Mouse (Mus musculus) CH12.LX (cell line): ENCODE measurements at regions not wholly inside any gene's neighbourhood (a gene's known extent, or its start where the extent isn't known, plus 50 kb on each side); places are given as distances from the start of the nearest gene placed in this dataset.

Experiments
- DNase-seq: peaks from one replicate; pipeline ENCODE4 v3.0.0-alpha.2; 2013; ENCODE audit errors: extremely low read depth
- H3K27ac ChIP-seq: 2 replicates; pipeline ENCODE4 v1.5.1; 2012; ENCODE audit warnings: low read depth, mild to moderate bottlenecking, control low read depth, moderate library complexity; ENCODE audit not compliant: insufficient read depth
- H3K27me3 ChIP-seq: replicated peaks from 2 replicates; pipeline ENCODE3; 2012; ENCODE audit warnings: inconsistent platforms
- H3K36me3 ChIP-seq, 2 experiments: replicated peaks in 1 of 2; 2 replicates each; pipeline versions ENCODE3 to v1.6.1; 2012; ENCODE audit warnings: inconsistent platforms in 1 of 2, low read length in 1 of 2, mild to moderate bottlenecking in 1 of 2, mixed read lengths in 1 of 2, moderate library complexity in 1 of 2; ENCODE audit not compliant: control insufficient read depth in 1 of 2, insufficient read depth in 1 of 2
- H3K4me1 ChIP-seq, 2 experiments: 2 replicates each; pipeline ENCODE4 v1.6.1; 2012; ENCODE audit warnings: inconsistent platforms in 1 of 2, moderate library complexity in 1 of 2; ENCODE audit not compliant: insufficient read depth in 2 of 2, control insufficient read depth in 1 of 2
- H3K4me2 ChIP-seq: 2 replicates; pipeline ENCODE4 v1.6.1; 2012; ENCODE audit warnings: low read depth, mild to moderate bottlenecking, control low read depth; ENCODE audit not compliant: poor library complexity, insufficient read depth, severe bottlenecking
- H3K4me3 ChIP-seq, 3 experiments: fragments of 150-350 bp in 1 of 3; sonication (generic) in 1 of 3; replicated peaks in 1 of 3; 2 replicates each; pipeline versions ENCODE3 to v1.5.1; 2011 to 2012; ENCODE audit warnings: low read depth in 2 of 3, low read length in 2 of 3, mild to moderate bottlenecking in 2 of 3, moderate library complexity in 2 of 3, control low read depth in 1 of 3, improper control_type of control experiment in 1 of 3, inconsistent platforms in 1 of 3, mixed read lengths in 1 of 3; ENCODE audit not compliant: poor library complexity in 1 of 3
- H3K79me2 ChIP-seq: replicated peaks from 2 replicates; pipeline ENCODE4 v1.6.1; 2012; ENCODE audit warnings: mild to moderate bottlenecking, moderate library complexity; ENCODE audit not compliant: control insufficient read depth, poor library complexity, insufficient read depth, severe bottlenecking; ENCODE audit errors: extremely low read depth
- H3K9ac ChIP-seq: 2 replicates; pipeline ENCODE4 v1.6.1; 2012; ENCODE audit warnings: low read depth, mild to moderate bottlenecking, control low read depth, moderate library complexity; ENCODE audit not compliant: insufficient read depth
- H3K9me3 ChIP-seq: replicated peaks from 2 replicates; pipeline ENCODE3; 2012; ENCODE audit warnings: low read length, inconsistent platforms, mixed read lengths
- BHLHE40 ChIP-seq: IDR thresholded peaks from 2 replicates; pipeline ENCODE4 v1.6.1; 2011; ENCODE audit warnings: mild to moderate bottlenecking, low read depth, low read length, improper control_type of control experiment
- CHD1 ChIP-seq: IDR thresholded peaks from 2 replicates; pipeline ENCODE4 v1.6.1; 2012; ENCODE audit warnings: low read depth, low read length, improper control_type of control experiment, inconsistent platforms
- CHD2 ChIP-seq: IDR thresholded peaks from 2 replicates; pipeline ENCODE4 v1.6.1; 2011; ENCODE audit warnings: low read length, improper control_type of control experiment
- CTCF ChIP-seq, 2 experiments: IDR thresholded peaks in 1 of 2; conservative IDR thresholded peaks in 1 of 2; 2 replicates each; pipeline ENCODE4 v1.5.1; 2011 to 2012; ENCODE audit warnings: low read depth in 2 of 2, low read length in 2 of 2, improper control_type of control experiment in 1 of 2, inconsistent platforms in 1 of 2, mild to moderate bottlenecking in 1 of 2, moderate library complexity in 1 of 2
- EP300 ChIP-seq: IDR thresholded peaks from 2 replicates; pipeline ENCODE4 v1.6.1; 2011; ENCODE audit warnings: low read length, improper control_type of control experiment
- HCFC1 ChIP-seq: IDR thresholded peaks from 2 replicates; pipeline ENCODE4 v1.6.1; 2012; ENCODE audit warnings: low read depth, mild to moderate bottlenecking, inconsistent platforms, low read length, improper control_type of control experiment
- IRF4 ChIP-seq: IDR thresholded peaks from 2 replicates; pipeline ENCODE4 v1.6.1; 2014; ENCODE audit warnings: low read depth, mild to moderate bottlenecking, inconsistent platforms, low read length, improper control_type of control experiment
- JUN ChIP-seq: IDR thresholded peaks from 2 replicates; pipeline ENCODE4 v1.6.1; 2011; ENCODE audit warnings: low read depth, mild to moderate bottlenecking, low read length, improper control_type of control experiment, moderate library complexity; ENCODE audit not compliant: insufficient read depth
- JUND ChIP-seq: conservative IDR thresholded peaks from 2 replicates; pipeline ENCODE4 v1.6.1; 2011; ENCODE audit warnings: low read depth, low read length, improper control_type of control experiment
- KAT2A ChIP-seq: IDR thresholded peaks from 2 replicates; pipeline ENCODE4 v1.6.1; 2012; ENCODE audit warnings: low read length, improper control_type of control experiment, inconsistent platforms; ENCODE audit not compliant: insufficient replicate concordance
- MAFK ChIP-seq: IDR thresholded peaks from 2 replicates; pipeline ENCODE4 v1.6.1; 2011; ENCODE audit warnings: low read length, improper control_type of control experiment; ENCODE audit not compliant: insufficient replicate concordance
- MAX ChIP-seq: IDR thresholded peaks from 2 replicates; pipeline ENCODE4 v1.6.1; 2011; ENCODE audit warnings: low read length, improper control_type of control experiment
- MEF2A ChIP-seq: IDR thresholded peaks from 2 replicates; pipeline ENCODE4 v1.6.1; 2014; ENCODE audit warnings: low read depth, mild to moderate bottlenecking, inconsistent platforms, low read length, improper control_type of control experiment, borderline replicate concordance
- NRF1 ChIP-seq: IDR thresholded peaks from 2 replicates; pipeline ENCODE4 v1.6.1; 2014; ENCODE audit warnings: low read depth, mild to moderate bottlenecking, inconsistent platforms, low read length, improper control_type of control experiment, moderate library complexity
- PAX5 ChIP-seq: IDR thresholded peaks from 2 replicates; pipeline ENCODE4 v1.6.1; 2012; ENCODE audit warnings: low read length, inconsistent platforms, mixed read lengths
- POLR2A ChIP-seq: IDR thresholded peaks from 2 replicates; pipeline ENCODE4 v1.6.1; 2011; ENCODE audit warnings: low read depth, mild to moderate bottlenecking, improper control_type of control experiment, low read length
- RAD21 ChIP-seq: IDR thresholded peaks from 2 replicates; pipeline ENCODE4 v1.6.1; 2011; ENCODE audit warnings: low read depth, mild to moderate bottlenecking, low read length, improper control_type of control experiment, moderate library complexity
- SIN3A ChIP-seq: IDR thresholded peaks from 2 replicates; pipeline ENCODE4 v1.6.1; 2012; ENCODE audit warnings: low read length, improper control_type of control experiment, inconsistent platforms
- SMC3 ChIP-seq: IDR thresholded peaks from 2 replicates; pipeline ENCODE4 v1.6.1; 2011; ENCODE audit warnings: low read depth, low read length, improper control_type of control experiment
- TBP ChIP-seq: conservative IDR thresholded peaks from 2 replicates; pipeline ENCODE4 v1.6.1; 2011; ENCODE audit warnings: low read depth, low read length, improper control_type of control experiment
- UBTF ChIP-seq: IDR thresholded peaks from 2 replicates; pipeline ENCODE4 v1.6.1; 2012; ENCODE audit warnings: low read depth, mild to moderate bottlenecking, inconsistent platforms, low read length, improper control_type of control experiment, moderate library complexity
- ZC3H11A ChIP-seq: IDR thresholded peaks from 2 replicates; pipeline ENCODE4 v1.6.1; 2012; ENCODE audit warnings: low read depth, mild to moderate bottlenecking, inconsistent platforms, low read length, improper control_type of control experiment
- ZNF384 ChIP-seq: IDR thresholded peaks from 2 replicates; pipeline ENCODE4 v1.6.1; 2012; ENCODE audit warnings: low read depth, low read length, improper control_type of control experiment, inconsistent platforms
- dilution Hi-C: fragments of 300-500 bp; cut with MboI; formaldehyde crosslinking; loops from 2 replicates; pipeline ENCODE4 v1.14.3; 2020; ENCODE audit warnings: low sequenced_read_pairs; ENCODE audit not compliant: extremely low pct_unique_long_range_greater_than_20kb, extremely low pct_ligation_motif_present
- in situ Hi-C: fragments of 300-500 bp; cut with MboI; formaldehyde crosslinking; loops from 3 replicates; pipeline ENCODE4 v1.14.3; 2019; ENCODE audit warnings: low sequenced_read_pairs, low pct_ligation_motif_present, low pct_unique_long_range_greater_than_20kb, mixed read lengths

- in situ Hi-C loops (loop anchor here (10.0 kb wide), 1 partner anchor 205 kb away; no protein-coding TSS in a partner anchor), dilution Hi-C loops (no loop called here)
- DNase-seq = peak; percentile 54
- Histone ChIP-seq H3K36me3 (no peaks in the 10 kb centered on the region), H3K9me3 (no peaks in the 10 kb centered on the region), H3K27ac (no peak overlapping the region), H3K9ac (no peak overlapping the region), H3K27me3 (no peaks in the 10 kb centered on the region), H3K4me2 (peak overlapping the region; percentile 55; the same call in 1 of the 2 replicates), H3K4me3 (no peak overlapping the region), H3K79me2 (no peaks in the 10 kb centered on the region), H3K4me1 (peaks cover 0 to 9% of the 10 kb centered on the region in 2 experiments; a peak in 2 of 4 replicates)
- TF ChIP-seq CHD1 (no peak), BHLHE40 (no peak), NRF1 (no peak), TBP (no peak), KAT2A (no peak), CTCF (conservative IDR thresholded peaks at IDR 0.05 in 1 of 2, IDR thresholded peaks at IDR 0.05 in 1 of 2; ENCODE audit: low read depth in 2 of 2, low read length in 2 of 2) (peak; percentile 75 to 81), RAD21 (peak; percentile 47), MAFK (no peak), JUN (no peak), SIN3A (no peak), CHD2 (no peak), ZNF384 (peak; percentile 94), IRF4 (peak; percentile 19; the same call in 1 of the 2 replicates), HCFC1 (no peak), MAX (no peak), JUND (no peak), SMC3 (peak; percentile 53)
Measured at GRCm38 (mm10) chr2:174859533-174859932, 99.1 kb downstream of the Edn3 start.

GRCm38 (mm10) chr2:174864657-174865056, 104.2 kb downstream of the Edn3 start:
- H3K9ac ChIP-seq = no peak overlapping the region
- dilution Hi-C loops = no loop called here

More at GRCm38 (mm10) chr2:174864657-174865056, 104.2 kb downstream of the Edn3 start:
- Histone ChIP-seq H3K4me2 (no peak overlapping the region), H3K36me3 (no peaks in the 10 kb centered on the region), H3K27me3 (peaks cover 4% of the 10 kb centered on the region), H3K79me2 (no peaks in the 10 kb centered on the region), H3K4me3 (no peak overlapping the region)
- DNase-seq = no peak
- no peak for TF ChIP-seq MAX
- no peak for TF ChIP-seq BHLHE40
- TF ChIP-seq NRF1 = no peak
- no peak for TF ChIP-seq PAX5
- TF ChIP-seq UBTF = no peak
- TF ChIP-seq POLR2A = no peak
- TF ChIP-seq KAT2A = no peak
- TF ChIP-seq MEF2A = no peak
- no peak for TF ChIP-seq SIN3A
- TF ChIP-seq SMC3 = no peak
- no peak for TF ChIP-seq JUN
- TF ChIP-seq HCFC1 = no peak
- no peak for TF ChIP-seq IRF4
- no peak for TF ChIP-seq CHD2
- TF ChIP-seq EP300 = no peak
- TF ChIP-seq ZC3H11A = no peak
- TF ChIP-seq, all 38 proteins: peak for 0
- Histone ChIP-seq H3K9me3 (no peaks in the 10 kb centered on the region), H3K4me1 (no peaks in the 10 kb centered on the region; a peak in 1 of 4 replicates), H3K27ac (no peak overlapping the region)
- in situ Hi-C loops = no loop called here
